8 mouse cellular contexts compared by ENCODE assay signal in genomic region chr7:98523813-98524361, GRCm38 (mm10). TPM values are rescaled to one million over a fixed set of nuclear protein-coding genes. Genes with fewer than 3 reads are reported as not detected.
DNase-seq lines count a peak whose midpoint lies in the region; ATAC-seq and TF ChIP-seq lines count a peak whose summit lies in the region.

No protein-coding gene starts in this region.

- 0 out of 2 replicates have a peak overlapping the region, but pooled peaks have one; percentile 34 for H3K9ac ChIP-seq in heart, embryonic 12.5 days

- peak overlapping the region; percentile 20; the same call in 1 of the 2 replicates for H3K27ac ChIP-seq in bone marrow macrophage, adult 2 months (ENCODE audit: insufficient read depth, low read depth, low read length)
- peak overlapping the region; percentile 57; the same call in 1 of the 2 replicates for H3K27ac ChIP-seq in heart, embryonic 12.5 days (ENCODE audit: poor library complexity, severe bottlenecking)

- TF ChIP-seq POLR2A in bone marrow macrophage, adult 2 months (IDR thresholded peaks at IDR 0.05; ENCODE audit: borderline replicate concordance, low read depth, low read length), result no peak

- peaks cover 28% of the 10 kb centered on the region for H3K4me1 ChIP-seq in bone marrow macrophage, adult 2 months (ENCODE audit: control insufficient read depth, insufficient read depth, low read length)
- H3K4me1 ChIP-seq in heart, embryonic 12.5 days (replicated peaks), result peaks cover 39% of the 10 kb centered on the region

- TF ChIP-seq CTCF in bone marrow macrophage, adult 2 months (IDR thresholded peaks at IDR 0.05; ENCODE audit: low read depth, low read length), result no peak

- H3K36me3 ChIP-seq in heart, embryonic 12.5 days, result no peaks in the 10 kb centered on the region

- H3K4me3 ChIP-seq in bone marrow macrophage, adult 2 months (ENCODE audit: insufficient read depth, low read length), result no peak overlapping the region
- no peak overlapping the region for H3K4me3 ChIP-seq in heart, embryonic 12.5 days

- ATAC-seq in heart, embryonic 12.5 days (ENCODE audit: insufficient number of reproducible peaks, low FRiP score), result peak; percentile 45; the same call in 1 of the 2 replicates
- ATAC-seq in megakaryocyte progenitor cell, adult 5-6 weeks (replicated peaks; ENCODE audit: poor library complexity), result peak; percentile 57

- 11% methylated on average over 7 of the region's 7 CpGs for WGBS in heart, embryonic 12.5 days

- DNase-seq in retina, postnatal 1 day, result peak; percentile 38
- no peak for DNase-seq in retina, embryonic 14.5 days (ENCODE audit: low spot score)
- DNase-seq in kidney, adult 8-10 months, result peak; percentile 58 to 60
- DNase-seq in spleen, adult 18-20 months, result no peak
- no peak for DNase-seq in urinary bladder, postnatal 4 days (ENCODE audit: low spot score in 2 of 2)

- no peaks in the 10 kb centered on the region for H3K27me3 ChIP-seq in heart, embryonic 12.5 days (replicated peaks)

- H3K9me3 ChIP-seq in heart, embryonic 12.5 days (replicated peaks), result no peaks in the 10 kb centered on the region

- H3K4me2 ChIP-seq in heart, embryonic 12.5 days, result no peak overlapping the region

RNA-seq across cellular contexts. Expression of gene Lrrc32, which starts 34.8 kb away (rescaled TPM):
- 0.83 and 1.0 TPM in 2 replicates for polyA plus RNA-seq in bone marrow macrophage, adult 2 months (2012; ENCODE audit: insufficient read depth, insufficient read length, missing spikeins)
- polyA plus RNA-seq in heart, embryonic 12.5 days (2016; fragmentation: Nextera tagmentation; extraction: Ambion mirVana), result 7.5 TPM in 2 replicates
- total RNA-seq in megakaryocyte progenitor cell, adult 5-6 weeks (2015), result 0.05 TPM in 1 of 2 replicates, not detected in the other
- 0.04 TPM in 1 of 2 replicates, not detected in the other for total RNA-seq in megakaryocyte progenitor cell, adult 5-6 weeks (2017)

Comparison
In these comparisons a context has a peak if more than half of its experiments do, and no peak if none do; other contexts are left out.
1. DNase-seq: peak in retina, postnatal 1 day (single experiment) and kidney, adult 8-10 months (2 of 2); none in retina, embryonic 14.5 days (single experiment), spleen, adult 18-20 months (0 of 2) and urinary bladder, postnatal 4 days (0 of 2).